Mouse (Mus musculus) kidney, adult 2 months (tissue): ENCODE measurements at regions not wholly inside any gene's neighbourhood (a gene's known extent, or its start where the extent isn't known, plus 50 kb on each side); places are given as distances from the start of the nearest gene placed in this dataset.

Source experiments
- CTCF ChIP-seq: fragments of 200-500 bp; conservative IDR thresholded peaks from 2 replicates; pipeline ENCODE4 v1.5.1; 2011; ENCODE audit warnings: low read depth, mild to moderate bottlenecking, control low read depth, low read length, moderate library complexity, mixed read lengths; ENCODE audit not compliant: insufficient read depth, insufficient read length
- POLR2A ChIP-seq: fragments of 200-500 bp; IDR thresholded peaks from one replicate; pipeline ENCODE4 v1.6.1; 2011; ENCODE audit warnings: low read depth, low read length, control low read depth

DNA sequence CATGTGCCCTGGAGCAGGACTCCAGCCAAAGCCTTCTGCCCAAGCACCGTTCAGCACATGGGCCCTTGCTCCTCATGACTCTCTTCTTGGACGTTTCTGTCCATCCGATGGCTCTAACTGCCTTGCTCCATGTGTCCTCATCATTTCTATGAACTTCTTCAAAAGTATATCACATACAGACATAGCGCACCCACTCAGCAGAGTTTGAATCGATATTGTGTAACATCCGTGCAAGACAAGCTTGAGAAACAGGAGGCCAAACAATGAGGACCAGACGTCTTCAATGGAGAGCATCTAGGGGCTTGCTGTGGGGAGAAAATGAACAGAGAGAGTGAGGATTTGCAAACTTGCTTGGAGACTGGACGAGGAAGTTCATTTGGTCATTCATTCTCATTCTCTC lies 110.3 kb downstream of the Zfp365 start:
- no peak for TF ChIP-seq POLR2A
- no peak for TF ChIP-seq CTCF
